Mouse (Mus musculus): ENCODE measurements around the gene Shisa7. TPM values are rescaled to one million over a fixed set of nuclear protein-coding genes. Genes with fewer than 3 reads are reported as not detected.
"Not testable (repeated sequence)": the region's sequence is repeated elsewhere in the genome, so short reads cannot be mapped to it uniquely, and the experiment has no call there.

The Shisa7 gene
- polyA plus RNA-seq, 1 experiment from 2014 or later = not detected

DNA sequence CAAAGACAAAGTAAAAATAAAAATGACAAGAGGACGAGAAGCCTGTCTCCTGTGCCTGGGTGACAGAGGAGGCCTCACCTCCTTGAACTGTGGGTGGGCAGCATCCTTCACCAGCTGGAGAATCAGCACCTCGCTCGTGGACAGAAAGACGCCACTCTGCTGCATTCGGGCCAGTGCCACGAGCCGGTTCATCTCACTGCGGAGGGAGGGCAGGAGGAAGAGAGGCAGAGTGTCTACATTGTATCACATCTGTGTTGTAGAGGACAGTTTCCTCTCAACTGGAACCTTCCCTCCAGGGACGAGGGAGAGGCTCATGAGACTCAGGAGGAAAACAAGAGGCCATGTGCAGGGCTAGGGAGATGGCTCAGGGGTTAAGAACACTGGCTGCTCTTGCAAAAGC is 4.9 kb upstream of the Shisa7 start:
- no peak for DNase-seq (ENCODE audit: low spot score)

DNA sequence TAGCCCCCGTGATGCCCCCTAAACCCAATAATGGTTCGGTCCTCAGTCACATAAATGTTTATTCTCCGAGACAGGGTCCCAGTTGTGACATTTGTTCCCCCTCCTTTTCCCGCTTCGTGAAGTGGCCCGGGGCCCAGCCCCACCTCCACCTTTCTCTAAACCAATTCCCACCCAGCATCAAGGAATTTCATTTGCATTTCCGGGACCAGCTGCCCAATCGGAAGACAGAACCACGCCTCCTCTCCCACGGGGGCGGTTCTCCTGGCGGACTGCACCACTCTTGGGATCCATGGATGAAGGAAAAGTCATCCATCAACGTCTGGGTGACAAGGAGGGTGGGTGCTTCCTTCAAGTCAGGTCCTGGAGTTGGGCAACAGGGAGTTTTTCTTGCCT is 417 bp upstream of the Shisa7 start:
- no peak for DNase-seq (ENCODE audit: low spot score)

DNA sequence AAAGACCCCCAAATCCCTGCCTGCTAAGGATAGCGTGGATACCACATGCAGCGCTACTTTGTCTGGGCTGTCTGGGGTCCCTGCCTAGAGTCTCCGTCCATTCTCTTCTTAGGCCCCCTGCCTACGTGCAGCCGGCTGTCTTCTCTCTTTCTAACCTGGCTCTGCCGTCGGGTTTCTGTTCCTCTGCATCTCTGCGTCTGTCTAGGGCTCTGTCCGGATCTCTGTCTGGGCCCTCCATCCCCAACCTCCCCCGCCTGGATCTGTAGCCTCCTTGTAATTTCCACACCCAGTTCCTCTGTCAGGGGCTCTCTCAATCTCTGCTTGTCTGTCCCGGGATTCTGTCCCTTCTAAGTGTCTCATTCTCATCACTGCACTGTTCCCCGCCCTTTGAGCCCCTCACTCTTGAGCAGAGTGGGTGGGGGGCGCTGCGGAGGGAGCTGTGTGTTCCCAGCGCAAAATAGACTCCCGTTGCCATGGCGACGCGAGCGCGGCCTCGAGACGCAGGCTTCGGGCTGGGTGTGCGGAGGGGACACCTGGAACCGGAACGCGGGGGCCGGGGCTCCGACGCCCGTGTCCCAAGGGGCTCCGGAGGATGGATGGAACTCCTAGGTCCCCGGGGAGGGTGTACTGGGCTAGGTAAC is 772 bp downstream of the Shisa7 start:
- DNase-seq (ENCODE audit: low spot score) = peak; percentile 16

DNA sequence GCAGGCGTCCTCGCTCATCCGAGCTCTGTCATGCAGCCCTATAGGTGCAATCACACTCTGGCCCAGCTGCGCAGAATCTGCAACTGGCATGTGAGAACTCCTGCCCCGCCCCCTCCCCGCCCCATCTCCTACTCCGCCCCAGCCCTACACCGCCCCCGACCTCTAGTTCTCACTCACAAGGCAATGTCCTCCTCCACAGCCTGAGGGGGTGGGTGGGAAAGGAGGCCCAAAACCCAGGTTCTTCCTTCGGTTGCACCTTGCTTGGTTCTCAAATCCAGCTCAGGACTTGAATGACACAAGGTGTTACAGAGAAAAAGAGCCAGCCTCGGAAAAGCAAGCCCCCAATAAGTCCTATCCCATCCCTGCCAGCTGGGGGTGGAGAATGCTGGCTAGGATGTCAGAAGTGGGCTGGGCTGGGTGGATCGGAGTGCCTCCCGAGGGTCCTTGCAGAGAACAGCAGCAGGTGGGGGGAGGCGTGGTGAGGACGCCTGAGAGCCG is 1.8 kb downstream of the Shisa7 start:
- peak; percentile 54 for DNase-seq (ENCODE audit: low spot score)

DNA sequence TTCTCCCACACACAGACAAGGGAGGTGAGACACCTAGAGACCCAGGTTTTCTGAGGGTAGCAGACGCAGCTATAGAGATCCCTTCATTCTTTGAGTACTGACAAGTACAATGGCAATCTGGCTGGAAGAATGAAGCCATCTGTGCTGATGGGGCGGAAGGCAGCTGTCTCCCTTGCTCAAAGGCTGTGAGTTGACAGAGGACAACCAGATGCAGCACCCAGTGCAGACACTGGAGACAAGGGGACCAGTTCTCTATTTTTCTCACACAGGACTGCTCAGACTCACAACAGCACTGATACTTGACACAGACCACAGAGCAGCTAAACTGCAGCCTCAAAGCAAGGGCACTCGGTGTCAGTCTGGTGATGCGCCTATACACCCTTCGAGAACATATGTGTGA is 2.4 kb downstream of the Shisa7 start:
- no peak for DNase-seq (ENCODE audit: low spot score)

DNA sequence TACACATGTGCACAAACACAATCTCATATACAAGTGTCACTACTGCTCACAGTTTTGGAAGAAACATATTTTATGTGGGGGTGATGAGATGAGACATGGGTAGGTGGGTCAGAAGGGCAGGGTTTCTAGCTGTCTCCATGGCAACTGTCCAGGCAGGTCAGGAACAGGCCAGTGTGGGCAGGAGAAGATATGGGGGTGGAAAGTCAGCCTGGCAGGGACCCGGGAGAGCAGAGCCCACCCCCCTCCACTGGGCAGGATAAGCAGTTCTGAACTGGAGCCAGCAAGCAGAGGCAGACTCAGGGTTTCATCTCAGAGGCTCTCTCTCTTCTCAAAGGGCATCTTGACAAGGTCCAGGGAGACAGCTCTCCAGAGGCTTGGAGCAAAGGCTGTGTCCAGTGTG is 6.9 kb downstream of the Shisa7 start:
- DNase-seq (ENCODE audit: low spot score) = no peak

DNA sequence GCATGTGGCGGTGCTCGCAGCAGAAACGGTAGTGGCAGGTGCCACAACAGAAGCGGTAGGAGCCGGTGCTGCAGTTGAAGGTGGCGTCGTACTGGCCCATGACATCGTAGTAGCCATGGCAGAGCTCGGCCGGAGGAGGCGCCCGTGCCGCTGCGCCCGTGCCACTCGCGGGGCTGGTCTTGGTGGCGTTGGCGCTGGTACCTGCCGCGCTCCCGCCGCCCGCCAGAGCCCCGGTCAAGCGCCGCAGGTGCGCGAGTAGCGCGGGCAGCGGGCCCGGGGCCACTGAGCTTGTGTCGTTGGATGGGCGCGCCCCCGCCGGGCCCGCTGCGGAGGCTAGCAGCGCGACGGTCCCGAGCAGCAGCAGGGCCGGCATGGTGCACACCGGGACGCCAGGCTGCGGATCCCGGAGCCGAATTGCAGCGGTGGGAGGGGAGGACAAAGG is 8.1 kb downstream of the Shisa7 start:
- peak; percentile 62 for DNase-seq (ENCODE audit: low spot score)

DNA sequence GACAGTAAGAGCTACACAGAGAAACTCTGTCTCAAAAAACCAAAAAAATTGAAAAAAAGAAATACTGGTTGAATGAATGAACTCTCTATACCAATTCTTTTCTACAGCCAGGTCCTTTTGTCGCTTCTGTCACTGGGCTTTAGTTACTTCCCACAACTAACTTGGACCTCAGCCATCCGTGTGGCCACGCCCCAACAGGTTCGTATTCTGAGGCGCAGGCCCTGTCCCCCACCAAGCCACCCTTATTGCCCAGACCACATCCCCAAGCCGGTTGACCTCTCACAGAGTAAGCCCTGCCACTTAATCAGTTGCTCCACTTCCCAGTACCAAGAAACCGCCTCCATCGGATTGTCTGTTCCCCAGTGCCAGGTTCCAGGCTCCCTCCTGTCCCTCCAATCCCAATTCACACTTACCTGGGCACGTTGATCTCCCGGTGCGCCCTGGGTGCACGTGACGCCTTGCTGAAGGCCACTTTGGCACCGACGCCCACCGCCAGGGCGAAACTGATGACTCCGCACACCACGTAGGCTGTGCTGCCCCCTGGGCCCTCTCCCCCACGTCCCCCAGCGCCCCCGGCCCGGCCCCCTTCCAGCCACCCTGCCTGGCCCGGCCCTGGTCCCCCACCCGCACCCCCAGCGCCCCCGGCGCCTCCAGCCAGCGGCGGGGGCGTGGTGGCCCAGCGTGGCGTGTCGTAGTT is 8.7 kb downstream of the Shisa7 start:
- DNase-seq (ENCODE audit: low spot score) = no peak

DNA sequence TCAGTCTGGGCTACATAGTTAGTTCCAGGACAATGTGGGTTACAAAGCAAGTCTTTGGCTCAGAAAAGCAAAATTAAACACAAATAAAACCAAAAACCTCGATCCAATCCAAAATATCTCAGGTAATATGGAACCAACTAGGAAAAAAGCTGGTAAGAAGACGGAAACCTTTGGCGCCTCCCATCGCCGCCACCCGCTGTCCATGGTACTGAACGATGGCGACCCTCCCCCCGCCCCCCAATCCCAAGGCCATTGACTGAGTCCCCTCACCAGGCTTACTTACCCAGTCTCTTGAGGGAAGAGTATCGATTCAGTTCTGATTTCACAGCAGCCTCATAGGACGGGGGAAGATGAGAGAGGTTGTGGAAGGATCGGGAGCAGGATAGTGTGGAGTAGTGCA is 14.0 kb downstream of the Shisa7 start:
- DNase-seq (ENCODE audit: low spot score) = no peak

DNA sequence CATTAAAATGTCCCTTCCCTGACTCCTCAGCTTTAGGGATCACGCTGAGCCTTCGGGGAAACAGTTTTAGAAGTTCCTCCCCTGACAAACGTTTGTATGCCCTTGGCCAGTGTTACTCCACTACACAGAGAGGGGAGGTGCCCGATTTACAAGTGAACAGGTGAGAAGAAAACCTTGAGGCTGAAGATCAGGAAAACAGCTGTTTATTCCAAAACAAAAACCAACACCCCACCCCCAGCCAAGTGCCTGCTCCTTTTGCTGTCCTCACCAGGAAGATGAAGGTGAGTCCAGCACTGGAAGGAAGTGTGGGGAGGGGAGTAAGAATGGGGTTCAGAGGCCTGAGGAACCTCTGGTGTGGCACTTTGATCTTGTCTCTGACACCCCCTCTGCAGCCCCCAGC is 19.1 kb downstream of the Shisa7 start:
- no peak for DNase-seq (ENCODE audit: low spot score)

DNA sequence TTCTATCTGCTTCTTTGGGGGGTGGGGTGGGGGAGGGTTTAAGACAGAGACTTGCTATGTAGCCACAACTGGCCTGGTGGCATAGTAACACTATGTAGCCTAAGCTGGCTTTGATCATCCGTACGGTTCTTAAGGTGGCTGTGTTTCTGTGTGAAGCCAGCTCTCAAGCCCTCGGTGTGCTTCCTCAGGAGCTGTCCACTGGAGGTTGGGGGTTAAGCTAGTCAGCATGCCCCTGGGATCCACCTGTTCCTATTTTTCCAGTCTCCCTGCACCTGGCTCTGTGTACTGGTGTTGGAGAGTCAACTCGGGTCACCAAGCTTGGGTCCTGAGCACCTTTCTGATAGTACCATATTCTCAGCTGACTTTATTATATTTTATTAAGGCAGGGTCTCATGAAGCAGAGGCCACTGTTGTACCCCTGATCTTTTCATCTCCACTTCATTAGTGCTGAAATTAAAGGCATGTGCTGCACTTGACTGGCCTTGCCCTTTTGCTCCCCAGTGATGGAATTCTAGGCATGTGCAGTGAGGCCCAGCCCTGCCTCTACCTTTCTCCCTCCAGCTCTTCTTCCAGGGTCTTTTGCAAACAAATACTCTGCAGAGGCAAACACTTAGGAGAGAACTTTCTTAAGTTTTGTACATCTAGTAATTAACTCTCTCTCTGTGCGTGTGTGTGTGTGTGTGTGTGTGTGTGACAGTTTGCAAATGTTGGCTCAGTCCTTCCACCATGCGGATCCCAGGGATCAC is 22.2 kb downstream of the Shisa7 start:
- no peak for DNase-seq (ENCODE audit: low spot score)

DNA sequence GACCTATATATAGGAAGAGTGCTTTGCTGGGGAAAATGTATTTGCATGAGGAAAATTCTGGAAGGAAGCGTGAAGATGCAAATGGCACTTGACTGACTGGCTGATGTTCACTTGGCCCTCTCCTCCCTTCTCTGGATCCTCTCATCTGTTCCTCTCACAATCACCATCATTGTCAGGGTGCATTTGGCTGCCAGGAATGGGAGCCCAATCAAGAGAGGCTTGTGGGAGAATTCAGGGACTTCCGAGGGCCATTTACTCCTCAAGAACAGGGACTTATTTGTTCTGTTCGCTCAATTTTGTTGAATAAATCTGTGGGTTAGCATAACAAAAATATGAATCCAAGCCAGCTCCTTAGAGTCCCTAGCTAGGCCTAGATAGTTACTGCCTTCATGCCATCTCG is 22.8 kb downstream of the Shisa7 start:
- DNase-seq (ENCODE audit: low spot score) = no peak

DNA sequence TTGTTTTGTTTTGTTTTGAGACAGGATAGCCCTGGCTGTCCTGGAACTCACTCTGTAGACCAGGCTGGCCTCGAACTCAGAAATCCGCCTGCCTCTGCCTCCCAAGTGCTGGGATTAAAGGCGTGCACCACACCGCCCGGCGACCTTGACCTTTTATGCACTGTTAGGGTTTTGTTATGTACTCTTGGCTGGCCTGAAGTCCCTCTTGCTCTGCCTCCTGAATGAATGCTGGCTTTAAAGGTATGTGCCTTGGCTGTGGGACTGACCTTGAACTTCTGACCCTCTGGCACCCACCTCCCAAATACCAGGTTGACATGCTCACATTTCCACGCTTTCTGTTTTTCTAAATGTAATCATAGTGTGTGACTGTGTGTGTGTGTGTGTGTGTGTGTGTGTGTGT is 23.6 kb downstream of the Shisa7 start:
- DNase-seq (ENCODE audit: low spot score) = not testable (repeated sequence)

DNA sequence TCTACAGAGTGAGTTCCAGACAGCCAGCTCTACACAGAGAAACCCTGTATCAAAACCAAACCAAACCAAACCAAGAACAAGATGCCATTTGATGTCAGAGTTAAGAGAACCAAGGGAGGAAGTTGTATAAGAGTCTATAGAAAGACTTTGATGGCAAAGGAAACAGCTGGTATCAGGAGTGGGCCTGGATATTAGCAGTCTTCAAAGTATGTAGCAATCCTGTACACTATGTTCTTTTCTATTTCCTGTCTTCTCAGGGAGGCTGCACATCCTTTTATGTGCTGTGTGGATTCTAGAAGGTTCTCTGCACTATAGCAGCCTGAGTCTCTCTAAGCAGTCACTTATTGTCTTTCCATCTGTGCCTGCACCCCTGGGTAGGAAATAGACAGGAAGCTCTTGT is 27.9 kb downstream of the Shisa7 start:
- DNase-seq (ENCODE audit: low spot score) = peak; percentile 77

DNA sequence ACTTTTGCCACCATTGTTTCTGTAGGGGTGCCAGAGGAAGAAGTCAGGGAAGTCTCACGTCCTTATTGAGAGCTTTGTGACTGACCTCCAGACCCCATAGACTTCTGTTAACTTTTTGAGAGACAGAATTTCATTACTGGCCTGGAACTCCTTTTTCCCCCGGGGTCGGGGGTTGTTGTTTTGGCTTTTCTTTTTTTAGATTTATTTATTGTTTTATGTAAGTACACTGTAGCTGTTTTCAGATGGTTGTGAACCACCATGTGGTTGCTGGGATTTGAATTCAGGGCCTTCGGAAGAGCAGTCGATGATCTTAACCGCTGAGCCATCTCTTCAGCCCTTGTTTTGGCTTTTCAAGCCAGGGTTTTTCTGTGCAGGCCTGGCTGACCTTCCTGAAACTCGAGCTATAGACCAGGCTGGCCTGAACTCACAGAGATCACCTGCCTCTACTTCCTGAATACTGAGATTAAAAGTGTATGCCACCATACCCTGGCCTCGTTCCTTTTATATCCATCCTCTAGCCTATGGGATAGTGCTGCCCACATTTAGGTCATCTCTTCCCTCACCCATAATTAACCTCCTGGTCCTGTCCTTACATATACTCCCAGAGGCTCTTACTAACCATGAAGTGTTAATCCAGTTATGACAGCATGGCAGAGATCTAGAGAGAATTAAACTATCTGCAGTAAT is 31.2 kb downstream of the Shisa7 start:
- no peak for DNase-seq (ENCODE audit: low spot score)

DNA sequence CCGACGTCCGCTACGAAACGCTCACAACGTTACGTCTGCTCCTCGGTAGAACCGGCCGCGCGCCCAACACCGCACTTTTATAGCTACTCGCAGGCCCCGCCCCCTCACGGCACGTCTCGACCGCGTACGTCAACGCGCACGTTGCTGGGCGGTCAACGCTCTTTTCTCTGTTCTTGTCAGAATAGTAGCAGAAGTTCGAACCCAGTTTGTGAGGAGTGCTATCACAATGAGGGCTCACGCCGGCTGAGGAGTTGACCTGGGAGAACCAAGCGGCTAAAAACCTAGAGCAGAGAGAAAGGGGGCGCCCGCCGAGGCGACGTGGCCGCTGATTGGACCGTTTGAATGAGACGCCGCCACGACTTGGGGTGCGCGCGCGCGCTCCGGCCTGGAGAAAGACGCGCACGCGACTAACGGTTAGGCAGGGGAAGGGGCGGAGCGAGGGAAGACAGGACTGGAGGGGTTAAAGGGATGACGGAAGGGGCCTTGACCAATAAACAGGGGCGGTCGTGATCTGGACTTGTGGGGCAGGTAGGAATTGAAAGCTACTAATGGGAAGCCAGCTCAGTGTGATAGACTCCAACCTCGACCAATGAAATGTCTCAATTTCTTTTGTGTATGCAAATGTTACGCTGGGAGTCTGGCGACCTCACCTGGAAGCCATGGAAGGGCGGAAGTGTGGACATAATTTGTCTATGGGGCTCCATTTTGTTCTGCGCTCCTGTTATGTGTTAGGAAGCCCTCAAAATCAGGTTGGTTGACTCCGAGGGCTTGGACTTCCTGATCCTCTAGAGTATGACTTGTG is 32.0 kb downstream of the Shisa7 start, which contains the start of gene Ube2s:
Gene Ube2s (minus strand): TSS at position 288 of the 802 bp plus-strand sequence.
- DNase-seq (ENCODE audit: low spot score) = peak; percentile 100

DNA sequence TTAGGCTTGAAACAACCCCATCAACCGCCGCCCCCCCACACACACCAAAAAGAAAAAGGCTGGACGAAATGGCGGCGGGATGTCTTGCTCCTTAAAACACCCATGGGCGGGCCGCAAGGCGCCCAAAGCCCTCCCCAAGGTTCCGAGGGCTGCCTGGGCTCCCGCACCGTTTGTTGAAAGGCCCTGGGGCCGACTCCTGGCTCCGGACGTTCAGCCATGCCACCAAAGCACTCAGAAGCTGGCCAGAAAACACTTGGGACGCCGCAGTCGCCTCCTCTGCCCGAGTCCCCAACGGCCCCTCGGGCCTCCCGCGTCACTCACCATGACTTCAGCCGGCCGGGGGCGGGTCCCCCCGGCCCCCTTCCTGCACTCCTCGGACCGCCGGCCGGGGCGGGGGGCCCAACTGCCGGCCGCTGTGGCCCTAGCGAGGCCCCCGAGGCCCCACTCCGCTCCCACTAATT is 32.6 kb downstream of the Shisa7 start:
- peak; percentile 49 for DNase-seq (ENCODE audit: low spot score)

DNA sequence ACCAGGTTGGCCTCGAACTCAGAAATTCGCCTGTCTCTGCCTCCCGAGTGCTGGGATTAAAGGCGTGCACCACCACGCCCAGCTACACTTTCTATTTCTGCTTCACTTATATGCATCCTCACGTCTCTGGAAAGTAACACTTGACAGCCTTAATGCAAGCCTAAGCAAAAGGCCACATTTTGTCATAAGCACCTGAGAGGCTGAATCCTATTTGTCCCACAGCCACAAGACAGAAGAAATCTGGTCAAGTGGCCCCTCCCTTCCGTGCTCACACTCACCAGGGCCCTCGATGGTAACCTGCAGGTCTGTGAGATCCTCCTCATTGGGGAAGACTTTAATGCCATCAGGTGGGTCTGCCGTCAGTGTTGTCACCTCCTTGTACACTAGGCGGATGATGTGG is 33.4 kb downstream of the Shisa7 start:
- not testable (repeated sequence) for DNase-seq (ENCODE audit: low spot score)

DNA sequence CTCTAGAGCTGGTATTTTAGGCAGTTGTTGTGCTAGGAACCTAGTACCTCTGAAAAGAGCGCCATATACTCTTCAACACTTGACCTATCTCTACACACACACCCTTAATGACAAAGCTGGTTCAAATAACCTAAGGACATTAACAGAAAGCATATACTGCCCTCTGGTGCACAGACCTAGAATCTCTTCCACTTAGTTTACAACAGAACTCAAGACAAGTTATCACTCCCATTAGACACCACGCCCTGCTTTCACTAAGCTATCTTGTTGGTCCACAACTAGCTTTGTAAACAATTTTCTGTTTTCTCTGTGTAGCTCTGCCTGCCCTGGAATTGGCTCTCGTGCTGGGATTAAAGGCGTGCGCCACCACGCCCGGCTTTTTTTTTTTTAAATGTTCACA is 37.8 kb downstream of the Shisa7 start:
- peak; percentile 57 for DNase-seq (ENCODE audit: low spot score)

DNA sequence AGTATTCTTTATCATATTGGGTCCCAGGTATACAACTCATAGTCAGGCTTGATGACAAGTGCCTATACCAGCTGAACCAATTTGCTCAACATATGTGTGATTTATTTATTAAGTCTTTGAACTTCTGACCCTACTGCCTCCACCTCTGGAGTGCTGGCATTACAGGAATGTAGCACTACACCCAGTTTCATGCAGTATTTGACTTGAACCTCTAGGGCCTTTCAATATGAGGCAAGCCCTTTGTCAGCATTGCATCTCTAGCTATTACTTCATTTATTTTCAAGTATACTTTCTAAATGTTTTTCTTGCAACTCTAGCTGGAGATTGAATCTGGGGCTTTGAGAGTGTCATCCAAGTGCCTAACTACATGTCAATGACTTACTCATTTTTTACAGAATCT is 42.2 kb downstream of the Shisa7 start:
- DNase-seq (ENCODE audit: low spot score) = no peak

All from thymus, postnatal 0 days (tissue).